Mouse (Mus musculus): Measurements from ENCODE around the gene Luc7l. TPM values are rescaled to one million over a fixed set of nuclear protein-coding genes. Genes with fewer than 3 reads are reported as not detected.

Luc7l gene
- polyA plus RNA-seq (2016; fragmentation: Nextera tagmentation; extraction: Ambion mirVana) = 141 and 146 TPM in 2 replicates

DNA sequence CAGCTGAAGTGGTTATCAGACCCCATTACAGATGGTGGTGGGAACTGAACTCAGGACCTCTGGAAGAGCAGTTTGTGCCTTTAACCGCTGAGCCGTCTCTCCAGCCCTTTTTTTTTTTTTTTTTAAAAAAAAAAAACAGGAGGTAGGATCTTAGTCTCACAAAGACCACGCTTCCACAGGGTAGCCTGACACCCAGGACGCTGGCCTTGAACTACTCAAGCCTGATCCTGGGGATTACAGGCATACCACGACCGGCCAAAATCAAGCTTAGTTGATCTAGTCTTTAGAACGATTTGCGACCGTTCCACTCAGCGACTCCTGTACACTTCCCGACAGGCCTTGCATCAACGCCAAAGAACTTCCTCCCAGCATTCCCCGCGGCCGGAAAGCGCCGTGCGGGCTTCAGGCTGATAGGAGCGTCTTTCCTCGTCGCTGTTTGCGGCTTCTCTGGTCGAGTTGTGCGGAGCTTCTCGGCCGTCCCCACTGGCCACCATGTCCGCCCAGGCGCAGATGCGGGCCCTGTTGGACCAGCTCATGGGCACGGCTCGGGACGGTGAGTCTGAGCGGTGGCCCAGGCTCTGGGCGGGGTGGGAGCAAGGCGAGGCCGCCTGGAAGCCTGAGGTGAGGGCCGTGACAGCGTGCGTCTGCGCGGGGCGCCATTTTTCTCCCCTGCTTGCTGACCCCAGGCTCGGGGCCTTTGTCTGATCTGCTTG lies at the start of gene Luc7l:
Gene Luc7l, plus strand, starts transcription at position 358 of the 713 bp plus-strand sequence.
- Histone ChIP-seq H3K9ac (peak within 1 kb of the TSS; percentile 95), H3K4me1 (peaks cover 9% of the 10 kb centered on the region), H3K9me3 (no peaks in the 10 kb centered on the region), H3K4me3 (peak within 1 kb of the TSS; percentile 99), H3K27me3 (replicated peaks) (no peaks in the 10 kb centered on the region), H3K27ac (peak within 1 kb of the TSS; percentile 91), H3K36me3 (peaks cover 15% of the 10 kb centered on the region), H3K4me2 (replicated peaks) (peak within 1 kb of the TSS; percentile 68)
- under 1% methylated on average over 43 of the region's 43 CpGs for WGBS
- peak; percentile 92 for ATAC-seq (ENCODE audit: low FRiP score, low read depth)

DNA sequence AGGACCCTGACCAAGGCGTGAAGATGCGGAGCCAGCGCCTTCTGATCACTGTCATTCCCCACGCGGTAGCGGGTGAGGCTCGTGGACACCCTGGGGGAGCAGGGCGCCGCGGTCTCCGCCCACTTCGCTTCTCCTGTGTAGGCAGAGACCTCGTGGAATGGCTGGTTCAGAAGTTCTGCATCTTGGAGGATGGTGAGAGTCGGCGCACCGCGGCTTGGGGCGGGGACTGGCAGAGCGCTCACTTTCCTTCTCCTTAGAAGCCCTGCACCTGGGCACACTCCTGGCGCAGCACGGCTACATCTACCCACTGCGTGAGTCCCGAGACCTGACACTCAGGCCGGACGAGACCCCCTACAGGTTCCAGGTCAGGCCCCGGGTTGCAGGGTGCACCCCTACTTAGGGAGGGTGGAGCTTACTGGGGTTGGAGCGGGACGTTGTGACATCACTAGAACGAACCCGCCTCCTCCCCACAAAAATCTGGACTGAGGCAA lies 49.3 kb upstream of the Luc7l start:
- peak overlapping the region; percentile 30; the same call in 1 of the 2 replicates for H3K9ac ChIP-seq
- no peak; the same call in 1 of the 2 replicates for ATAC-seq (ENCODE audit: low FRiP score, low read depth)
- 1% methylated on average over 30 of the region's 30 CpGs for WGBS

DNA sequence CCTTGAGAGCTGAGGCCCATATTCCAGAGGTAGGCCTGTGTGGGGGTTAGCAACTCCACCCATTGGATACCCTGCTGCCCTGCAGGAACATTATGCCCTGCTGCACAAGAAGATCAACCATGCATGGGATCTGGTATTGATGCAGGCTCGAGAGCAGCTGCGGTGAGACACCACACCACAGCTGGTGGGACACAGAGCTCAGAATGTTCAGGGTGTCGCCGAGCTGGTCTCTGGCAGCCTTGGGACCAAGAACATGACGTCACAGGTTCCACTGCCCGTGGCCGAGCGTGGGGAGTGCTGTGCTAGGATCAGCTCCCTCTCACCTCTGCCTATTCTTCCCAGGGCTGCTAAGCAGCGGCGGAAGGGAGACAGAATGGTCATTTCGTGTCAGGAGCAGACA lies 47.9 kb upstream of the Luc7l start:
- ATAC-seq (ENCODE audit: low FRiP score, low read depth) = no peak
- no peak overlapping the region for H3K4me2 ChIP-seq (replicated peaks)
- no peak overlapping the region for H3K4me3 ChIP-seq
- 36% methylated on average over 11 of the region's 11 CpGs for WGBS
- no peaks in the 10 kb centered on the region for H3K36me3 ChIP-seq
- no peaks in the 10 kb centered on the region for H3K9me3 ChIP-seq
- H3K4me1 ChIP-seq = peaks cover 18% of the 10 kb centered on the region
- no peak overlapping the region for H3K27ac ChIP-seq
- H3K9ac ChIP-seq = no peak overlapping the region
- peaks cover 51% of the 10 kb centered on the region for H3K27me3 ChIP-seq (replicated peaks)

More for the DNA sequence above, 49.3 kb upstream of the Luc7l start:
- H3K9me3 ChIP-seq = no peaks in the 10 kb centered on the region
- H3K27ac ChIP-seq = no peak overlapping the region
- peaks cover 18% of the 10 kb centered on the region for H3K4me1 ChIP-seq
- peak overlapping the region; percentile 55 for H3K4me2 ChIP-seq (replicated peaks)
- no peaks in the 10 kb centered on the region for H3K36me3 ChIP-seq
- H3K27me3 ChIP-seq (replicated peaks) = peaks cover 63% of the 10 kb centered on the region
- peak overlapping the region; percentile 30 for H3K4me3 ChIP-seq

DNA sequence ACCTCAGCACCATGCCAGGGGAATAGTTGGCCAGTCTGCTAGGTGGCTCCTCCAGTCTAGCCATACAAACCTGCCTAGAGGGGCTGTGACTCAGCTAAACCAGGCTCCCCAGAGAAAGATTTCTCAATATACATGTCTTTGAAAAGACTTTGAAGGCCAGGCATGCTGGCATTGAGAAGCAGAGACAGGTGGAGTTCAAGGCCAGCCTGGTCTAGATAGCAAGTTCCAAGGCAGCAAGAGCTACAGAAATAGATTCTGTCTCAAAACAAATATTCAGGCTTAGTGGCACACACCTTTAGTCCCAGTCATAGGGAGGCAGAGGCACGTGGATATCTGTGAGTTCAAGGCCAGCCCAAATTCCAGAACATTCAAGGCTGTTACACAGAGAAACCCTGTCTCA lies 46.3 kb upstream of the Luc7l start:
- 71% methylated on average over 1 of the region's 1 CpGs for WGBS
- Histone ChIP-seq H3K27me3 (replicated peaks) (peaks cover 36% of the 10 kb centered on the region), H3K36me3 (no peaks in the 10 kb centered on the region), H3K9ac (no peak overlapping the region), H3K4me3 (no peak overlapping the region), H3K4me1 (peaks cover 10% of the 10 kb centered on the region), H3K4me2 (replicated peaks) (no peak overlapping the region), H3K9me3 (no peaks in the 10 kb centered on the region), H3K27ac (no peak overlapping the region)
- no peak for ATAC-seq (ENCODE audit: low FRiP score, low read depth)

DNA sequence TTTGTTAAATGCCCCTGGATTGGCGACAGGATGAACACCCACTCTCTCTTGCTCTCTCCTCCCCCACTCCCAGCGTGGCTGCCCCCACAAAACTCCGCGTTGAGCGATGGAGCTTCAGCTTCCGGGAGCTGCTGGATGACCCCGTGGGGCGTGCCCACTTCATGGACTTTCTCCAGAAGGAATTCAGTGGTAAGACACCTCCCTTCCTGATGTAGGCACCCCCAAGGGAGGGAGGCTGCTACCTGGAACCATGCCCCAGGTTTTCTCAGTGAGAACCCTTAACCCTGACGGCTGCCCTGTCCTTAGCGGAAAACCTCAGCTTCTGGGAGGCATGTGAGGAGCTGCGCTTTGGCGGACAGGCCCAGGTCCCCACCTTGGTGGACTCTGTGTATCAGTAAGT lies 45.0 kb upstream of the Luc7l start, which contains the start of gene Arhgdig:
Gene Arhgdig, minus strand, starts transcription at position 101 of the 400 bp plus-strand sequence.
- no peak for ATAC-seq (ENCODE audit: low FRiP score, low read depth)
- Histone ChIP-seq H3K4me1 (peaks cover 9% of the 10 kb centered on the region), H3K9ac (no peak within 1 kb of the TSS), H3K9me3 (no peaks in the 10 kb centered on the region), H3K27me3 (replicated peaks) (peaks cover 23% of the 10 kb centered on the region), H3K4me2 (replicated peaks) (no peak within 1 kb of the TSS), H3K27ac (no peak within 1 kb of the TSS), H3K4me3 (no peak within 1 kb of the TSS), H3K36me3 (no peaks in the 10 kb centered on the region)
- 92% methylated on average over 12 of the region's 12 CpGs for WGBS

DNA sequence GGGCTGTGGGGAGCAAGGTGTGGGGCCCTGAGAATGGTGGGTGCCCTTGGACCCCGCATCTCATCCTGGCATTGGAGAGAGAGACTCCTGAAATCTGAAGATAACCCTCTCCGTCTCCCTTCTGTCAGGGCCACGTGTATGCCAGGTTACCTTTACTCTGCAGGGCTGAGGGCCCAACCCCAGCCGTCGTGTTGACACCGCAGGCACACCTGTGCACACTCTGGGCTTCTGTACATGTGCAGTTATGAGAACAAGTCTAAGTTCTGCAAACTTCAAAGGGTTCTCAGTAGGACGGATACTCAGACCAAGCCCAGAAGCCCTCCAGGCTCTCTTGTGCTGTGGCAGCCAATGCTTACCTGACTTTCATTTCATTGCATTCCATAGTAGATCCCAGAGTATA lies 40.5 kb upstream of the Luc7l start:
- no peak for ATAC-seq (ENCODE audit: low FRiP score, low read depth)
- H3K4me3 ChIP-seq = no peak overlapping the region
- WGBS = 88% methylated on average over 7 of the region's 7 CpGs

DNA sequence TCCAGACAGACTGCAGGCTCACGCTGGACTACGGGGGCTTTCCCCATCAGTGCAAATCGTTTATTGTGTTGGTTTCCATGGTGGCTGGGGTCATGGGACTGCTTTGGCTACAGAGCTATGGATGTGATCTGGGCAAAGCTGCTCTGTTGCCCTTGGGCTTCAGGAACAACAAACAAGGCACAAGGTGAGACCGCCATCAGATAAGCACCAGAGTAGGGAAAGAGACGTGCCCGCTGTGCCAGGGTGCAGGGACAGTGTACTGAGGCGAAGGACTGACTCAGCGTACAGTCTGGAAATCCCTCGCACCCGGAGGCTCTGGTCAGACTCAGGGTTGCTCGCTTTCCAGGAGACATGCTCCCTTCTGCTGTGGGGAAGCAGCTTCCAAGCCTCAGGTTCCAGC lies 40.0 kb upstream of the Luc7l start:
- WGBS = 87% methylated on average over 11 of the region's 11 CpGs
- Histone ChIP-seq H3K4me3 (no peak overlapping the region), H3K27me3 (replicated peaks) (no peaks in the 10 kb centered on the region), H3K4me2 (replicated peaks) (no peak overlapping the region), H3K27ac (no peak overlapping the region), H3K9ac (no peak overlapping the region), H3K36me3 (peaks cover 5% of the 10 kb centered on the region; the same call in 1 of the 2 replicates), H3K4me1 (no peaks in the 10 kb centered on the region), H3K9me3 (no peaks in the 10 kb centered on the region)
- no peak for ATAC-seq (ENCODE audit: low FRiP score, low read depth)

More for the DNA sequence above, 40.5 kb upstream of the Luc7l start:
- Histone ChIP-seq H3K9me3 (no peaks in the 10 kb centered on the region), H3K4me1 (no peaks in the 10 kb centered on the region), H3K36me3 (peaks cover 5% of the 10 kb centered on the region; the same call in 1 of the 2 replicates), H3K9ac (no peak overlapping the region), H3K4me2 (replicated peaks) (no peak overlapping the region), H3K27ac (no peak overlapping the region), H3K27me3 (replicated peaks) (no peaks in the 10 kb centered on the region)

DNA sequence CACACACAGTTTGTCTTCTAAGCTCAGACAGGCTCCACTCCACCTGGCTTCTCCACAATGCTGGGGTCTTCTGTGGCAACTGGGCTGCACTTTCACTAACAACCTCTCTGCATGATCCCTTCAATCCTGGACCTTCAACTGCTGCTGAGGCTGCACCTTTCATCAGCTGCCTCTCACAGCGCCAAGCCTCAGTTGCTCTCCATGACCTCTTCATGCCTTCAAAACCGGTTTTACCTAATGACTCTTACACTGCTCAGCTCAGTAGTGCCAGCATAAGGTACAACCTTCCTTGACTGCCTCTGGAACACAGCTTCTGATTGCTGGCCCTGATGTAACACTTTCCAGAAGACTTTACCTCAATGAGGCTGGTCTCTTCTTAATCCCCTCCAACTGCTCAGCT lies 31.2 kb upstream of the Luc7l start:
- Histone ChIP-seq H3K9ac (no peak overlapping the region), H3K9me3 (no peaks in the 10 kb centered on the region), H3K36me3 (no peaks in the 10 kb centered on the region; the same call in 1 of the 2 replicates), H3K27ac (no peak overlapping the region), H3K4me2 (replicated peaks) (no peak overlapping the region), H3K4me1 (no peaks in the 10 kb centered on the region), H3K27me3 (replicated peaks) (no peaks in the 10 kb centered on the region), H3K4me3 (no peak overlapping the region)
- 74% methylated on average over 2 of the region's 2 CpGs for WGBS
- no peak for ATAC-seq (ENCODE audit: low FRiP score, low read depth)

DNA sequence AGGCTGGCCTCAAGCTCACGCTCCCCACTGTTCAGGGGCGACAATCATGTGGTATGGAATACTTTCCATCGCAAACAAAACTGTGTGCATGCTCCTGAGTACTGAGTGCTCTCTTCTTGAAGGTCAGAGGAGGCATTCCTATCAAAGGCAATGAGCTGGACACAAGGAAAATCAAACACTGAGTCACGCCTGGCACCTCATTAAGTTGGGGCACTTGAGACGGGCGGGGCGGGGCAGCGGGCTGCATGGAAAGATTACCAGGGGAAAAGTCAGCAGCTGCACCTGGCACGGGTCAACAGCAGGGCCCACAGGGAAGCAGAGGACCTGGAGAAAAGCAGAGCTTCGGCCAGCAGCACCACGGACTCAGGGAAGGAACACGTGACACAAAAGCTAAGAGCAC lies 27.5 kb upstream of the Luc7l start:
- Histone ChIP-seq H3K27me3 (replicated peaks) (no peaks in the 10 kb centered on the region), H3K4me1 (no peaks in the 10 kb centered on the region), H3K4me2 (replicated peaks) (no peak overlapping the region), H3K4me3 (no peak overlapping the region), H3K27ac (no peak overlapping the region), H3K9ac (no peak overlapping the region), H3K9me3 (no peaks in the 10 kb centered on the region), H3K36me3 (no peaks in the 10 kb centered on the region)
- ATAC-seq (ENCODE audit: low FRiP score, low read depth) = no peak
- 87% methylated on average over 12 of the region's 12 CpGs for WGBS

DNA sequence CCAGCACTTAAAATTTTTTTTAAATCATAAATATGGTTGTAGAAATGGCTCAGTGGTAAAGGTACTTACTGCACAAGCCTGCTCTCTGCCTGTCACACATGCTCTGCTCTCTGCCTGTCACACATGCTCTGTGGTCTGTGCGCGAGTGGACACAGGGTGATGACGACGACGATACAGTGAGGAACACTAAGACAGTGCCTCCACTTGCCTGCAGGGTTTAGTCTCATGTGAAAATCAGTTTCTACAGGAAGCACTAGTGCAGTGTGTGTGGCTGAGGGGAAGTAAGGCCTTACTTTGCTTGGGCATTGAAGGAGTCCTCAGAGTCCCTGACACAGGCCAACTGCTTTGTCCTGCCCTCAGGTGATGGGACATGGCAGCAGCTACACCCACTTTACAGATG lies 22.9 kb upstream of the Luc7l start:
- WGBS = 91% methylated on average over 5 of the region's 5 CpGs
- Histone ChIP-seq H3K36me3 (no peaks in the 10 kb centered on the region), H3K9me3 (no peaks in the 10 kb centered on the region), H3K4me3 (no peak overlapping the region), H3K27me3 (replicated peaks) (no peaks in the 10 kb centered on the region), H3K4me2 (replicated peaks) (no peak overlapping the region), H3K27ac (no peak overlapping the region), H3K9ac (no peak overlapping the region), H3K4me1 (no peaks in the 10 kb centered on the region)
- ATAC-seq (ENCODE audit: low FRiP score, low read depth) = no peak

DNA sequence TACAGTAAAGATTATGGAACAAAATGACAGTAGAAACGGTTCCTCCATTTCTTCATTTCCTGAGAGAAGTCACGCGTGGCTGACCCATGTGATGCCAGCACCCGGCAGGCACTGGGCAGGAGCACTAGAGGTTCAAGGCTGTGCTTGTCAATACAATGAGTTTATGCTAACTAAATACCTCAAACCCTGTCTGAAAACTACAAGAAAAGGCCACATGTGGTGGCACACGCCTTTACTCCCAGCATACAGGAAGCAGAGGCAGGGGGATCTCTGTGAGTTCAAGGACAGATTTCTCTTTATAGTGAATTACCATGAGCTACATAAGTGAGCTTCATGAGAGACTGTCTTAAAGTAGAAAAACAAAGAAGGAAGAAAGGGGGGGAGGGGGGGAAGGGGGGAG lies 21.5 kb upstream of the Luc7l start:
- no peaks in the 10 kb centered on the region for H3K9me3 ChIP-seq
- no peak overlapping the region for H3K4me3 ChIP-seq
- H3K27ac ChIP-seq = no peak overlapping the region
- no peaks in the 10 kb centered on the region for H3K27me3 ChIP-seq (replicated peaks)
- no peaks in the 10 kb centered on the region for H3K36me3 ChIP-seq
- no peak for ATAC-seq (ENCODE audit: low FRiP score, low read depth)
- no peak overlapping the region for H3K4me2 ChIP-seq (replicated peaks)
- WGBS = 89% methylated on average over 5 of the region's 5 CpGs
- H3K9ac ChIP-seq = no peak overlapping the region
- peaks cover 9% of the 10 kb centered on the region for H3K4me1 ChIP-seq

DNA sequence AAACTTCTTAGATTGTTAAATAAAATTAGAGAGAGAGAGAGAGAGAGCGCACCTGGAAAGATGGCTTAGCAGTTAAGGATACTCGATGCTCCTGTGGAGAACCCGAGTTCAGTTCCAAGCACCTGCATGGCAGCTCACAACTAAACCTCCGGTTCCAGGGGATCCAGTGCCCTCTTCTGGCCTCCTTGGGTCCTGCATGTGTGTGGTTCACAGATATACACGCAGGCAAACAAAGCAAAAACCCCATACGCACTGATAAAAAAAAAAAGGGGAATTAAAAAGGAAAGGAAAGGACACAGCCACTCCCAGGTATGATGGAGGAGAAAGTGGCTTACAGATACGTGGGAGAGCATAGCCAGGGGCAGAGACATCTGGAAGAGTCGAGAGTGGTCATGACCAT lies 19.8 kb upstream of the Luc7l start:
- no peak for ATAC-seq (ENCODE audit: low FRiP score, low read depth)
- H3K4me1 ChIP-seq = peaks cover 9% of the 10 kb centered on the region
- H3K4me2 ChIP-seq (replicated peaks) = no peak overlapping the region
- WGBS = 76% methylated on average over 8 of the region's 8 CpGs
- no peak overlapping the region for H3K4me3 ChIP-seq
- H3K36me3 ChIP-seq = no peaks in the 10 kb centered on the region
- no peaks in the 10 kb centered on the region for H3K9me3 ChIP-seq
- no peaks in the 10 kb centered on the region for H3K27me3 ChIP-seq (replicated peaks)
- H3K27ac ChIP-seq = no peak overlapping the region
- no peak overlapping the region for H3K9ac ChIP-seq

DNA sequence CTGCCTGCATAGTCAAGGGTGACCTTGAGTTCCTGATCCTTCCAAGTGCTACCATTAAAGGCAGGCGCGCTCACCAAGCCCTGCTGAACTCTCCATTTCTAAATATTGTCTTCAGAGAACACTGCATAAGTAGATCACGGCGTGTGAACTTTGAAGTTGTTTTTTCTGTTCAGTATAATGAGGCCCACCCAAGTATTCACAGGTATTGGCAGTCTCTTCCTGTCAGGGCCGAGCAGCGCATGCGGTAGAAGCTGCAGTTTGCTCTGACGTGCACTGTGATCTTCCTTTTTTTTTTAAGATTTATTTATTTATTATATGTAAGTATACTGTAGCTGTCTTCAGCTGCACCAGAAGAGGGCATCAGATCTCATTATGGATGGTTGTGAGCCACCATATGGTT lies 18.3 kb upstream of the Luc7l start:
- no peak for ATAC-seq (ENCODE audit: low FRiP score, low read depth)
- Histone ChIP-seq H3K27ac (no peak overlapping the region), H3K4me3 (no peak overlapping the region), H3K9me3 (no peaks in the 10 kb centered on the region), H3K4me1 (peaks cover 9% of the 10 kb centered on the region), H3K27me3 (replicated peaks) (no peaks in the 10 kb centered on the region), H3K36me3 (no peaks in the 10 kb centered on the region), H3K9ac (no peak overlapping the region), H3K4me2 (replicated peaks) (no peak overlapping the region)
- 93% methylated on average over 8 of the region's 8 CpGs for WGBS
